Mouse (Mus musculus) olfactory bulb, adult 2 months (tissue): ENCODE measurements at regions not wholly inside any gene's neighbourhood (a gene's known extent, or its start where the extent isn't known, plus 50 kb on each side); places are given as distances from the start of the nearest gene placed in this dataset.

Experiments
- H3K27ac ChIP-seq: fragments of 200-500 bp; 2 replicates; pipeline ENCODE4 v1.5.1; 2012; ENCODE audit warnings: low read depth, low read length; ENCODE audit not compliant: insufficient read depth
- H3K4me1 ChIP-seq: fragments of 200-500 bp; 2 replicates; pipeline ENCODE4 v1.6.1; 2012; ENCODE audit warnings: low read length; ENCODE audit not compliant: control insufficient read depth, insufficient read depth
- H3K4me3 ChIP-seq: fragments of 200-500 bp; 2 replicates; pipeline ENCODE4 v1.5.1; 2012; ENCODE audit warnings: mild to moderate bottlenecking, low read depth, low read length, moderate library complexity; ENCODE audit not compliant: insufficient read depth
- CTCF ChIP-seq: fragments of 200-500 bp; IDR thresholded peaks from 2 replicates; pipeline ENCODE4 v1.5.1; 2012; ENCODE audit warnings: low read depth, mild to moderate bottlenecking, low read length, moderate library complexity; ENCODE audit not compliant: insufficient read depth
- POLR2A ChIP-seq: fragments of 200-500 bp; IDR thresholded peaks from 2 replicates; pipeline ENCODE4 v1.6.1; 2012; ENCODE audit warnings: mild to moderate bottlenecking, low read depth, low read length, moderate library complexity; ENCODE audit not compliant: insufficient read depth
- WGBS: fragments of 180-500 bp; shearing (Covaris S2); methylation state at CpG from one replicate; pipeline ENCODE4 v1.1.7; 2018; 5-methylcytosine and 5-hydroxymethylcytosine counted together

DNA sequence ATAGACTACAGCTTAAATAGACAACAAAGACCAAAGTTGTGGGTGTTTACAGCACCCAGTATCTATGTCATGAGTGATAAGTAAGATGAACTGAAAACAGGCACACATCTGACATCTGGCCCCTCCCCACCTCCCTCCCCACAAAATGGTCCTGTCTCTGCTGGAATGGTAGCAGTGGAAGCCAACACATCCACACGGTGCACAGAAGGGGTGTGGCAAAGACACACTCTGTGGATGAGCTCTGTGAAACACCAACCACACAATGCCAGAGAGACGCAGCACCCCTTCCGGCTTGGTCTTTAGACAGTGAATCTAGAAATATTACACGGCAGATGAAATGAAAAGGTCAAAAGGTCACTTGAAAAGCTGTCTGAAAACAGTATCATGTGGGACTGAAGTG, 85.6 kb downstream of the Fgf18 start:
- Histone ChIP-seq H3K4me3 (no peak overlapping the region), H3K4me1 (no peaks in the 10 kb centered on the region), H3K27ac (no peak overlapping the region)
- no peak for TF ChIP-seq POLR2A
- TF ChIP-seq CTCF: no peak
- WGBS: 87% methylated on average over 4 of the region's 4 CpGs

- WGBS: 71% methylated on average over 3 of the region's 3 CpGs
- no peak for TF ChIP-seq POLR2A
- no peak for TF ChIP-seq CTCF
- Histone ChIP-seq H3K4me1 (no peaks in the 10 kb centered on the region), H3K4me3 (no peak overlapping the region), H3K27ac (no peak overlapping the region)
Measured at GRCm38 (mm10) chr11:33060352-33060751, 86.8 kb downstream of the Fgf18 start.

GRCm38 (mm10) chr11:33050216-33050615, 97.0 kb downstream of the Fgf18 start:
- TF ChIP-seq CTCF: no peak
- no peak for TF ChIP-seq POLR2A
- H3K4me1 ChIP-seq: no peaks in the 10 kb centered on the region
- H3K27ac ChIP-seq: no peak overlapping the region
- WGBS: 90% methylated on average over 12 of the region's 12 CpGs
- no peak overlapping the region for H3K4me3 ChIP-seq

GRCm38 (mm10) chr11:33039854-33040792, 107.1 kb downstream of the Fgf18 start:
- no peak for TF ChIP-seq CTCF
- no peak for TF ChIP-seq POLR2A

GRCm38 (mm10) chr11:33036367-33036766, 110.8 kb downstream of the Fgf18 start:
- Histone ChIP-seq H3K4me1 (no peaks in the 10 kb centered on the region), H3K27ac (no peak overlapping the region), H3K4me3 (no peak overlapping the region)
- 93% methylated on average over 4 of the region's 4 CpGs for WGBS
- TF ChIP-seq POLR2A (no peak), CTCF (no peak)

More at GRCm38 (mm10) chr11:33039854-33040792, 107.1 kb downstream of the Fgf18 start:
- no peaks in the 10 kb centered on the region for H3K4me1 ChIP-seq
- no peak overlapping the region for H3K27ac ChIP-seq
- no peak overlapping the region for H3K4me3 ChIP-seq
- WGBS: 81% methylated on average over 10 of the region's 10 CpGs

- Histone ChIP-seq H3K27ac (no peak overlapping the region), H3K4me3 (no peak overlapping the region), H3K4me1 (no peaks in the 10 kb centered on the region)
- TF ChIP-seq CTCF (no peak), POLR2A (no peak)
Measured at GRCm38 (mm10) chr11:33028920-33029319, 118.3 kb downstream of the Fgf18 start.

- Histone ChIP-seq H3K27ac (no peak overlapping the region), H3K4me1 (no peaks in the 10 kb centered on the region), H3K4me3 (no peak overlapping the region)
- WGBS: 96% methylated on average over 6 of the region's 6 CpGs
- TF ChIP-seq CTCF (no peak), POLR2A (no peak)
Measured at GRCm38 (mm10) chr11:33027121-33027520, 120.1 kb downstream of the Fgf18 start.

GRCm38 (mm10) chr11:33013229-33014185, 133.7 kb downstream of the Fgf18 start:
- H3K4me3 ChIP-seq: no peak overlapping the region
- H3K4me1 ChIP-seq: no peaks in the 10 kb centered on the region
- TF ChIP-seq POLR2A: no peak
- TF ChIP-seq CTCF: no peak
- WGBS: 83% methylated on average over 17 of the region's 17 CpGs
- no peak overlapping the region for H3K27ac ChIP-seq

GRCm38 (mm10) chr11:33012384-33013160, 134.6 kb downstream of the Fgf18 start:
- WGBS: 65% methylated on average over 14 of the region's 14 CpGs
- no peak overlapping the region for H3K4me3 ChIP-seq
- TF ChIP-seq POLR2A: no peak
- no peak for TF ChIP-seq CTCF
- no peaks in the 10 kb centered on the region for H3K4me1 ChIP-seq
- no peak overlapping the region for H3K27ac ChIP-seq
